Mouse (Mus musculus) liver, postnatal 0 days (tissue): ENCODE data around the gene Cyth1. TPM values are rescaled to one million over a fixed set of nuclear protein-coding genes. Genes with fewer than 3 reads are reported as not detected.

Experiments used
- ATAC-seq: fragments of 200-750 bp; cut with Nextera tagmentation; 2 replicates; pipeline ENCODE4 v1.8.0; 2017; ENCODE audit warnings: mild to moderate bottlenecking, moderate library complexity
- DNase-seq: peaks from one replicate; pipeline ENCODE4 v3.0.0-alpha.2; 2016
- H3K27ac ChIP-seq: fragments of 300-500 bp; sonication (generic); 2 replicates; pipeline ENCODE4 v1.5.1; 2014; ENCODE audit warnings: antibody characterized with exemption, moderate library complexity, mild to moderate bottlenecking, low read depth
- H3K27me3 ChIP-seq: fragments of 300-500 bp; sonication (generic); 2 replicates; pipeline ENCODE4 v1.6.1; 2014; ENCODE audit warnings: low read length, control low read depth, mixed read lengths; ENCODE audit not compliant: insufficient read depth
- H3K36me3 ChIP-seq: fragments of 300-500 bp; sonication (generic); replicated peaks from 2 replicates; pipeline ENCODE4 v1.6.1; 2014; ENCODE audit warnings: mild to moderate bottlenecking, control low read depth, low read length, moderate library complexity, mixed read lengths; ENCODE audit not compliant: insufficient read depth
- H3K4me1 ChIP-seq: fragments of 300-500 bp; sonication (generic); 2 replicates; pipeline ENCODE4 v1.6.1; 2014; ENCODE audit warnings: antibody characterized with exemption, mild to moderate bottlenecking, control low read depth; ENCODE audit not compliant: insufficient read depth
- H3K4me2 ChIP-seq: fragments of 300-500 bp; sonication (generic); 2 replicates; pipeline ENCODE4 v1.6.1; 2014; ENCODE audit warnings: low read depth, mild to moderate bottlenecking, low read length, moderate library complexity, mixed read lengths
- H3K4me3 ChIP-seq: fragments of 300-500 bp; sonication (generic); 2 replicates; pipeline ENCODE4 v1.5.1; 2014; ENCODE audit warnings: low read depth, low read length
- H3K9ac ChIP-seq: fragments of 300-500 bp; sonication (generic); replicated peaks from 2 replicates; pipeline ENCODE4 v1.6.1; 2014; ENCODE audit warnings: mild to moderate bottlenecking, moderate library complexity
- H3K9me3 ChIP-seq: fragments of 300-500 bp; sonication (generic); 2 replicates; pipeline ENCODE4 v1.6.1; 2016; ENCODE audit warnings: mild to moderate bottlenecking, control low read depth, low read length, mixed read lengths
- CTCF ChIP-seq: sonication (generic); IDR thresholded peaks from 2 replicates; pipeline ENCODE4 v1.5.1; 2016; ENCODE audit warnings: antibody characterized with exemption, low read depth
- EP300 ChIP-seq: IDR thresholded peaks from 2 replicates; pipeline ENCODE4 v1.6.1; 2016; ENCODE audit warnings: antibody characterized with exemption, low read depth, mild to moderate bottlenecking
- WGBS: fragments of 180-500 bp; shearing (Covaris S2); extraction: QIAGEN DNeasy Blood & Tissue Kit; methylation state at CpG from one replicate; pipeline ENCODE4 v1.1.7; 2014; ENCODE audit not compliant: insufficient replicate concordance; 5-methylcytosine and 5-hydroxymethylcytosine counted together
- polyA plus RNA-seq: library from polyadenylated mRNA; unstranded; fragments of >200 nt; fragmentation: Nextera tagmentation; extraction: Ambion mirVana; gene quantifications from 2 replicates; pipeline ENCODE4 v1.2.1, GENCODE M21; 2015

Gene Cyth1
- polyA plus RNA-seq, 1 experiment from 2014 or later, result 7.0 TPM

DNA sequence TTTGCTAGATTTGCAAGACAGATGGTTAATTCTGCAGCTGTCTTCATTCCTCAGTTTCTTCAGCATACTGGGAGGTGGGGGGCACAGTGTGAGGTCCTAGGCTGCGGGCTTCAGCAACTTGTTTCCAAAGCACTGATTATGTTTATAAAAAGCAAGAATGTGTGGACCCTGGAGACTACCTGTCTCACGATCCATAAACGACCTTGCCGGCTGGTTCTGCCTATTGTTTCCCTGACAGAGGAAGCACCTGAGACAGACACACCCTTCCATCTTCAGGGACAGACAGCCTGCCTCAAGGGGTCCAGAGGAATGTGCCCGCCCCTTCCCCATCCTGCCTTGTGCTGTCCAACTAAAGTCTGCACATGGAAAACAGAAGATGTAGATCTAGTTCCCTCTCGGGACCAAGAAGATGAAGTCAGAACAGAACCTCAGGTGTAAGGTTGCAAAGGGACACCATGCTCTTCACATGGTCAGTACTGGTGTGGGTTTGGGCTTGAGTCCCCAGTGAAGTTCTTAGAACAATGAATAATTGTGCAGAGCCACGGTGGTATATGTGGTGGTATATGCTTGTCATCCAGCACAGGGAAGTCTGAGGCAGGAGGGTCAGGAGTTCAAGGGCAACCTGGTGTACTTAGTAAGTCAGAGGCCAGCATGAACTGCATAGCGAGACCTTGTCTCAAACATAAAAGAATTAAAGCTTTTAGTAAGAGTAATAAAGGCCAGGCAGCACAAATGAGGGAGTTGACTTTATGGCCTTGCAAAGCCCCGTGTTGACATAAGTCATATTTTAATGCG is 107.4 kb downstream of the Cyth1 start:
- WGBS, result 69% methylated on average over 10 of the region's 10 CpGs
- Histone ChIP-seq H3K36me3 (no peaks in the 10 kb centered on the region), H3K4me3 (no peak overlapping the region), H3K4me1 (peaks cover 10% of the 10 kb centered on the region), H3K27me3 (no peaks in the 10 kb centered on the region), H3K27ac (no peak overlapping the region), H3K9me3 (peaks cover 3% of the 10 kb centered on the region; the same call in 1 of the 2 replicates), H3K9ac (no peak overlapping the region), H3K4me2 (no peak overlapping the region)
- TF ChIP-seq EP300 (no peak), CTCF (no peak)
- no peak for DNase-seq
- no peak for ATAC-seq

DNA sequence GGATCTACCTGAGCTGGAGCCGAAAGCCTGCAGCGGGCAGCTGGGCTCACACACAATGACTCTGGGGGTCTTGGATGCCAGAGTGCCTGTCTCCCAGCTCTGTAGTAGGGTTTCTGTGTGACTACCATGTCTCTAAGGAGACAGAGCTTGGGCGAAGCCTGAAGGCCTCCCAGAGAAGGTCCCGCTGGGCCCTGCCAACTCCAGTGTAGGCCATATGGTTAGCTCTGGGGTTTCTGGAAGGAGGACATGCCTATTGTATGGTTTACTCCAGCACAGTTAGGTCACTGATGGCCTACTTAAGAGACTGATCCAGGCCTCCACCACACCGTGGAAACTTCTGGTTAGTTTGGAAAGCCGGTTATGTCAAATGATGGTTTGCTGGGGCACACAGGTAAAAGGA is 110.0 kb downstream of the Cyth1 start:
- Histone ChIP-seq H3K9me3 (peaks cover 3% of the 10 kb centered on the region; the same call in 1 of the 2 replicates), H3K4me2 (no peak overlapping the region), H3K36me3 (no peaks in the 10 kb centered on the region), H3K4me1 (peaks cover 3% of the 10 kb centered on the region; the same call in 1 of the 2 replicates), H3K27ac (no peak overlapping the region), H3K9ac (no peak overlapping the region), H3K27me3 (no peaks in the 10 kb centered on the region), H3K4me3 (no peak overlapping the region)
- DNase-seq, result no peak
- WGBS, result 89% methylated on average over 6 of the region's 6 CpGs
- no peak for ATAC-seq
- TF ChIP-seq CTCF, result no peak

GRCm38 (mm10) chr11:118136172-118136632 is 112.2 kb downstream of the Cyth1 start:
- peaks cover 3% of the 10 kb centered on the region; the same call in 1 of the 2 replicates for H3K4me1 ChIP-seq
- H3K4me2 ChIP-seq, result no peak overlapping the region
- no peak overlapping the region for H3K27ac ChIP-seq
- ATAC-seq (no peak), DNase-seq (no peak)
- no peaks in the 10 kb centered on the region for H3K36me3 ChIP-seq
- H3K27me3 ChIP-seq, result no peaks in the 10 kb centered on the region
- no peak overlapping the region for H3K9ac ChIP-seq
- H3K4me3 ChIP-seq, result no peak overlapping the region
- H3K9me3 ChIP-seq, result peaks cover 3% of the 10 kb centered on the region; the same call in 1 of the 2 replicates
- whole genome bisulfite sequencing, result 56% methylated on average over 5 of the region's 5 CpGs
- no peak for TF ChIP-seq CTCF
- TF ChIP-seq EP300, result no peak

GRCm38 (mm10) chr11:118135271-118135670 is 113.1 kb downstream of the Cyth1 start:
- H3K4me2 ChIP-seq, result no peak overlapping the region
- H3K27ac ChIP-seq, result no peak overlapping the region
- ATAC-seq (no peak), DNase-seq (no peak)
- peaks cover 3% of the 10 kb centered on the region; the same call in 1 of the 2 replicates for H3K9me3 ChIP-seq
- H3K27me3 ChIP-seq, result no peaks in the 10 kb centered on the region
- H3K36me3 ChIP-seq, result no peaks in the 10 kb centered on the region
- H3K9ac ChIP-seq, result no peak overlapping the region
- TF ChIP-seq EP300 (no peak), CTCF (no peak)
- H3K4me3 ChIP-seq, result no peak overlapping the region
- WGBS, result 42% methylated on average over 6 of the region's 6 CpGs
- peaks cover 3% of the 10 kb centered on the region; the same call in 1 of the 2 replicates for H3K4me1 ChIP-seq

GRCm38 (mm10) chr11:118133752-118134169 is 114.6 kb downstream of the Cyth1 start:
- H3K27me3 ChIP-seq, result no peaks in the 10 kb centered on the region
- ATAC-seq (peak; percentile 36; the same call in 1 of the 2 replicates), DNase-seq (peak; percentile 61)
- TF ChIP-seq CTCF (no peak), EP300 (peak; percentile 32; the same call in 1 of the 2 replicates)
- peaks cover 5% of the 10 kb centered on the region; the same call in 1 of the 2 replicates for H3K4me1 ChIP-seq
- no peak overlapping the region for H3K27ac ChIP-seq
- peaks cover 2% of the 10 kb centered on the region; the same call in 1 of the 2 replicates for H3K9me3 ChIP-seq
- no peak overlapping the region for H3K4me3 ChIP-seq
- no peak overlapping the region for H3K9ac ChIP-seq
- H3K36me3 ChIP-seq, result no peaks in the 10 kb centered on the region
- 48% methylated on average over 4 of the region's 4 CpGs for WGBS
- no peak overlapping the region for H3K4me2 ChIP-seq

DNA sequence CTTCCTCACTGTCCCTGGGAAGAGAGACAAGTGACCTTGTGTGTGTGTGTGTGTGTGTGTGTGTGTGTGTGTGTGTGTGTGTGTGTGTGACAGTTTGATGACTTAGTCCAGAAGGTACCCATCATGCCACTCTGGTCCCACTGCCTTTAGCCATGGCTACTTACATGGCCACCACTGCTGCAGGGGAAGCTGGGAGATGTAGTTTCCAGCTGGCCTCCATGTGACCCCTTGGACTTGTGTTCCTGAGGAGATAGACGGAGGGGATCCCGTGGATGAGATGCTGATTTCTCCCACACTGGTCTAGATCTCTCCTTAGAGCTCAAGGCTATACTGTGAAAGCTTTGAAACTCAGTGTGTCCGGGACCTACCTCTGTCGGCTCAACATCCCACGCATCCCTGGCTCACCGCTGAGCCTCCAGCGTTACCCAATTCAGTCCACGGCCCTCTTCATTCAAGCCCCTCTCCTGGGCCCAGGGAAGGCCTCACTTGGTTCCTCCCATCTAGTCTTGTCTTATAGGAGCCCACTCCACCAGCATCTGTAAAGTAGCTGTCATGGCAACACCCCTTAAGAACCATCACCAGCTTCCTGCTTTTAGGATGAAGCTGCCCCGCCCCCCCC is 115.2 kb downstream of the Cyth1 start:
- Histone ChIP-seq H3K27me3 (no peaks in the 10 kb centered on the region), H3K36me3 (no peaks in the 10 kb centered on the region), H3K9me3 (no peaks in the 10 kb centered on the region), H3K4me2 (no peak overlapping the region), H3K27ac (no peak overlapping the region), H3K4me3 (no peak overlapping the region), H3K4me1 (peaks cover 5% of the 10 kb centered on the region; the same call in 1 of the 2 replicates), H3K9ac (no peak overlapping the region)
- no peak for DNase-seq
- 56% methylated on average over 9 of the region's 9 CpGs for WGBS
- no peak for TF ChIP-seq EP300
- no peak for TF ChIP-seq CTCF
- no peak for ATAC-seq
